Mouse (Mus musculus) midbrain, embryonic 11.5 days (tissue): Measurements from ENCODE around the gene Nufip2. TPM values are rescaled to one million over a fixed set of nuclear protein-coding genes. Genes with fewer than 3 reads are reported as not detected.

Source experiments
- ATAC-seq: fragments of 200-750 bp; cut with Nextera tagmentation; 2 replicates; pipeline ENCODE4 v1.8.0; 2017; ENCODE audit warnings: moderate TSS enrichment, moderate library complexity; ENCODE audit not compliant: low FRiP score
- DNase-seq: peaks from one replicate; pipeline ENCODE4 v3.0.0; 2015; ENCODE audit warnings: low spot score; ENCODE audit errors: missing footprints
- H3K27ac ChIP-seq: fragments of 300-500 bp; sonication (generic); 2 replicates; pipeline ENCODE4 v1.5.1; 2014; ENCODE audit warnings: low read depth, low read length
- H3K27me3 ChIP-seq: fragments of 300-500 bp; sonication (generic); 2 replicates; pipeline ENCODE4 v1.6.1; 2014; ENCODE audit warnings: mild to moderate bottlenecking, low read length, moderate library complexity, mixed read lengths; ENCODE audit not compliant: control insufficient read depth, insufficient read depth
- H3K36me3 ChIP-seq: fragments of 300-500 bp; sonication (generic); 2 replicates; pipeline ENCODE4 v1.6.1; 2014; ENCODE audit warnings: mild to moderate bottlenecking, low read length, moderate library complexity, mixed read lengths; ENCODE audit not compliant: control insufficient read depth, insufficient read depth
- H3K4me1 ChIP-seq: fragments of 300-500 bp; sonication (generic); 2 replicates; pipeline ENCODE4 v1.6.1; 2014; ENCODE audit warnings: low read length; ENCODE audit not compliant: control insufficient read depth, insufficient read depth
- H3K4me2 ChIP-seq: fragments of 300-500 bp; sonication (generic); 2 replicates; pipeline ENCODE4 v1.6.1; 2014; ENCODE audit warnings: mild to moderate bottlenecking, moderate library complexity
- H3K4me3 ChIP-seq: fragments of 300-500 bp; sonication (generic); 2 replicates; pipeline ENCODE4 v1.5.1; 2014; ENCODE audit warnings: low read depth, low read length
- H3K9ac ChIP-seq: fragments of 300-500 bp; sonication (generic); 2 replicates; pipeline ENCODE4 v1.6.1; 2014; ENCODE audit warnings: low read length
- H3K9me3 ChIP-seq: fragments of 300-500 bp; sonication (generic); 2 replicates; pipeline ENCODE4 v1.6.1; 2016; ENCODE audit warnings: low read length; ENCODE audit not compliant: control insufficient read depth
- WGBS: fragments of 180-500 bp; shearing (Covaris S2); extraction: QIAGEN DNeasy Blood & Tissue Kit; methylation state at CpG from one replicate; pipeline ENCODE4 v1.1.7; 2014; 5-methylcytosine and 5-hydroxymethylcytosine counted together
- polyA plus RNA-seq: library from polyadenylated mRNA; unstranded; fragments of >200 nt; fragmentation: Nextera tagmentation; extraction: Ambion mirVana; gene quantifications from 2 replicates; pipeline ENCODE4 v1.2.1, GENCODE M21; 2014

The Nufip2 gene
- polyA plus RNA-seq, 1 experiment from 2014 or later = 4.8 TPM

- H3K36me3 ChIP-seq = peaks cover 32% of the 10 kb centered on the region
- H3K27ac ChIP-seq = no peak overlapping the region
- DNase-seq (no peak), ATAC-seq (no peak)
- 93% methylated on average over 3 of the region's 3 CpGs for WGBS
- no peak overlapping the region for H3K4me3 ChIP-seq
- H3K27me3 ChIP-seq = no peaks in the 10 kb centered on the region
- H3K4me1 ChIP-seq = peaks cover 4% of the 10 kb centered on the region
- no peaks in the 10 kb centered on the region for H3K9me3 ChIP-seq
- H3K4me2 ChIP-seq = no peak overlapping the region
- H3K9ac ChIP-seq = no peak overlapping the region
Measured at GRCm38 (mm10) chr11:77693026-77693425, 7.1 kb downstream of the Nufip2 start.

- Histone ChIP-seq H3K4me3 (no peak overlapping the region), H3K9me3 (no peaks in the 10 kb centered on the region), H3K27me3 (no peaks in the 10 kb centered on the region), H3K4me2 (no peak overlapping the region), H3K9ac (no peak overlapping the region), H3K4me1 (no peaks in the 10 kb centered on the region), H3K27ac (no peak overlapping the region), H3K36me3 (peaks cover 24% of the 10 kb centered on the region)
- 81% methylated on average over 2 of the region's 2 CpGs for WGBS
- ATAC-seq (no peak), DNase-seq (no peak)
Measured at GRCm38 (mm10) chr11:77697232-77697631, 11.3 kb downstream of the Nufip2 start.

GRCm38 (mm10) chr11:77705920-77706319, 20.0 kb downstream of the Nufip2 start:
- no peak overlapping the region for H3K27ac ChIP-seq
- no peaks in the 10 kb centered on the region for H3K27me3 ChIP-seq
- H3K4me2 ChIP-seq = no peak overlapping the region
- H3K9ac ChIP-seq = no peak overlapping the region
- ATAC-seq (no peak), DNase-seq (no peak)
- H3K36me3 ChIP-seq = peaks cover 7% of the 10 kb centered on the region; the same call in 1 of the 2 replicates
- H3K9me3 ChIP-seq = no peaks in the 10 kb centered on the region
- H3K4me1 ChIP-seq = no peaks in the 10 kb centered on the region
- 95% methylated on average over 3 of the region's 3 CpGs for WGBS
- no peak overlapping the region for H3K4me3 ChIP-seq

GRCm38 (mm10) chr11:77709039-77709438, 23.1 kb downstream of the Nufip2 start:
- H3K4me3 ChIP-seq = no peak overlapping the region
- no peaks in the 10 kb centered on the region for H3K9me3 ChIP-seq
- H3K9ac ChIP-seq = no peak overlapping the region
- no peak overlapping the region for H3K27ac ChIP-seq
- no peaks in the 10 kb centered on the region for H3K4me1 ChIP-seq
- no peaks in the 10 kb centered on the region for H3K27me3 ChIP-seq
- 86% methylated on average over 3 of the region's 3 CpGs for WGBS
- no peak for DNase-seq
- no peak overlapping the region for H3K4me2 ChIP-seq
- ATAC-seq = no peak
- peaks cover 7% of the 10 kb centered on the region; the same call in 1 of the 2 replicates for H3K36me3 ChIP-seq

GRCm38 (mm10) chr11:77713736-77714135, 27.8 kb downstream of the Nufip2 start:
- H3K27me3 ChIP-seq = no peaks in the 10 kb centered on the region
- H3K9me3 ChIP-seq = no peaks in the 10 kb centered on the region
- H3K27ac ChIP-seq = no peak overlapping the region
- H3K9ac ChIP-seq = no peak overlapping the region
- H3K4me1 ChIP-seq = no peaks in the 10 kb centered on the region
- H3K4me3 ChIP-seq = no peak overlapping the region
- no peak for ATAC-seq
- no peak overlapping the region for H3K4me2 ChIP-seq
- DNase-seq = no peak
- H3K36me3 ChIP-seq = peaks cover 2% of the 10 kb centered on the region; the same call in 1 of the 2 replicates
- WGBS = 97% methylated on average over 3 of the region's 3 CpGs

- Histone ChIP-seq H3K27me3 (no peaks in the 10 kb centered on the region), H3K4me2 (no peak overlapping the region), H3K9me3 (no peaks in the 10 kb centered on the region), H3K27ac (no peak overlapping the region), H3K4me3 (no peak overlapping the region), H3K9ac (no peak overlapping the region), H3K4me1 (no peaks in the 10 kb centered on the region), H3K36me3 (no peaks in the 10 kb centered on the region)
- 93% methylated on average over 2 of the region's 2 CpGs for WGBS
- ATAC-seq = no peak
- no peak for DNase-seq
Measured at GRCm38 (mm10) chr11:77719055-77719454, 33.1 kb downstream of the Nufip2 start.

GRCm38 (mm10) chr11:77721389-77721788, 35.4 kb downstream of the Nufip2 start:
- H3K36me3 ChIP-seq = no peaks in the 10 kb centered on the region
- no peaks in the 10 kb centered on the region for H3K27me3 ChIP-seq
- no peak overlapping the region for H3K4me2 ChIP-seq
- ATAC-seq (no peak), DNase-seq (no peak)
- H3K4me3 ChIP-seq = no peak overlapping the region
- peaks cover 4% of the 10 kb centered on the region; the same call in 1 of the 2 replicates for H3K4me1 ChIP-seq
- H3K9ac ChIP-seq = no peak overlapping the region
- WGBS = 80% methylated on average over 4 of the region's 4 CpGs
- no peak overlapping the region for H3K27ac ChIP-seq
- no peaks in the 10 kb centered on the region for H3K9me3 ChIP-seq

- H3K27ac ChIP-seq = no peak overlapping the region
- H3K4me1 ChIP-seq = peaks cover 4% of the 10 kb centered on the region; the same call in 1 of the 2 replicates
- H3K9me3 ChIP-seq = no peaks in the 10 kb centered on the region
- H3K27me3 ChIP-seq = no peaks in the 10 kb centered on the region
- ATAC-seq = no peak
- H3K36me3 ChIP-seq = no peaks in the 10 kb centered on the region
- no peak overlapping the region for H3K4me3 ChIP-seq
- DNase-seq = no peak
- 74% methylated on average over 7 of the region's 7 CpGs for WGBS
- H3K9ac ChIP-seq = no peak overlapping the region
- no peak overlapping the region for H3K4me2 ChIP-seq
Measured at GRCm38 (mm10) chr11:77724766-77725165, 38.8 kb downstream of the Nufip2 start.

- H3K36me3 ChIP-seq = no peaks in the 10 kb centered on the region
- no peaks in the 10 kb centered on the region for H3K9me3 ChIP-seq
- ATAC-seq = no peak
- no peak for DNase-seq
- H3K4me2 ChIP-seq = no peak within 1 kb of the TSS
- H3K4me3 ChIP-seq = no peak within 1 kb of the TSS
- H3K9ac ChIP-seq = no peak within 1 kb of the TSS
- H3K4me1 ChIP-seq = peaks cover 4% of the 10 kb centered on the region; the same call in 1 of the 2 replicates
- WGBS = 48% methylated on average over 7 of the region's 7 CpGs
- H3K27ac ChIP-seq = no peak within 1 kb of the TSS
- no peaks in the 10 kb centered on the region for H3K27me3 ChIP-seq
Measured at GRCm38 (mm10) chr11:77725183-77725582, 39.2 kb downstream of the Nufip2 start, which contains the start of gene Cryba1. Gene Cryba1 (minus strand): TSS chr11:77725283.
